Mouse (Mus musculus): ENCODE measurements around the gene Nxpe5.

Nxpe5 gene

GRCm38 (mm10) chr5:138255353-138256093 lies 29.8 kb downstream of the Nxpe5 start, which contains the start of gene Lamtor4:
Gene Lamtor4 (plus strand): TSS chr5:138255482.
- peak; percentile 92 for DNase-seq

DNA sequence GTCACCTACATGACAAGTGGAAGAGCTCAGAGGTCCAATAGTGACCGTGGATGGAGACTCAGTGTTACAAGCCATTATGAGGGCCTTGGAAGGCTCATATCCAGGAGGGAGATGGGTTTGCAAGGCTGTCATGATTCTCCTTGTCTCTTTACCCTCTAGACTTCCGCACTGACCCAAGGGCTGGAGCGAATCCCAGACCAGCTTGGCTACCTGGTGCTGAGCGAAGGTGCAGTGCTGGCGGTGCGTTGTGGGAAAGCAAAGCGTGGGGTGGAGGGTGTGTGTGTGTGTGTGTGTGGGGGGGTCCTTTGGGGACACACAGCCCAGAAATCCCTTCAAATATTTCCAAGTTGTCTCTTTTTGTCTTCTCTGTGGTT lies 30.4 kb downstream of the Nxpe5 start:
- no peak for DNase-seq

GRCm38 (mm10) chr5:138256966-138257584 lies 31.4 kb downstream of the Nxpe5 start:
- no peak for DNase-seq

- no peak for DNase-seq
Observed at GRCm38 (mm10) chr5:138257585-138257978, 31.9 kb downstream of the Nxpe5 start.

DNA sequence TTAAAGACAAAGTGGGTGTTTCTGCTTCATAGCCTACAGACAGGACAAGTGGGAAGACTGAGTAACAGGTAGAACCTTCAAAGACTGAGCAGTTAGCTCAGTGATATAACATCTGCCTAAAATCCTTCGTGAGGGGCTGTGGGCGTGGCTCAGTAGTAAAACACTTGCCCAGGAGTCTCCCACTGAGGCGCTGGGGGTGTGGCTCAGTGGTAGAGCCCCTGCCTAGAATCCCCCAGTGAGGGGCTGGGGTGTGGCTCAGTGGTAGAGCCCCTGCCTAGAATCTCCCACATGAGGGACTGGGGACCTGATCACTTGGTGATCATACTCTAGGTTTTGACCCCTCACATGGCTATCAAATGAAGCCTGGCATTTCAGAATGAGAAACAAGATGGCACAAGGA lies 32.4 kb downstream of the Nxpe5 start:
- no peak for DNase-seq

- DNase-seq, result no peak
Observed at GRCm38 (mm10) chr5:138258542-138258941, 32.8 kb downstream of the Nxpe5 start.

DNA sequence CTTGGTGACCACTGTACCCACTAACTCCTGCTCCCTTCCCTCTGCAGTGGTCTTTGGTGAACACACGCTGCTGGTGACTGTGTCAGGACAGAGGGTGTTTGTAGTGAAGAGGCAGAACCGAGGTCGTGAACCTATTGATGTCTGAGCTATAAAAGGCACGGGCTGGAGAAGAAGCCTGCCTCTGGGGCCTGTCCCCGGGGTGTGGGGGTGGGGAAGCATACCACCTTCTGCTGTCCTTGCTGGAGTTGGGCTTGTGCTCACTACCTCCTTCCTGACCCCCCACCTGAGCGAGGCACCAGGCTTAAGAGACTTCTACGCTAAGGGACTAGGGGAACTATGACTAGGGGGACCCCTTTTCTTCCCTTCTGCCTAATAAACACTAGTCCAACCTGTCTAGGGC lies 33.3 kb downstream of the Nxpe5 start:
- DNase-seq, result no peak

DNA sequence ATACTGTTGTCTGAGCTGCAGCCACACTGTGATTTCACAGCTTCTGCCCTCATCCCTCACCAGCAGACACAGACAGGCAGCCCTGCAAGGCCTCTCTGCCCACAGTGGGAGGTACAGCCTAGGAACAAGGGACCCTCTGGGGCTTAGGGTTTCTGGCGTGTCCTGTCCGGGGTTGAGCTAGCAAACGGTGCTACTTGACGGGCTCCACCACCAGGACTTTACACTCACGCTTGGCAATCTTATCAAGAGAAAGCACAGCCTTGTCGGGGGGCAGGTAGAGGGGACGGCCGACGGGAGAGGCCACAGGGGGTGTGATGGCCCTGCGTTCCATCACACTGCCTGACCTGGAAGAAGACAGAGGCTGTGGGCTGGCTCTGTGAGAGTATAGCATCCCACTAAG lies 34.4 kb downstream of the Nxpe5 start:
- DNase-seq, result no peak

DNA sequence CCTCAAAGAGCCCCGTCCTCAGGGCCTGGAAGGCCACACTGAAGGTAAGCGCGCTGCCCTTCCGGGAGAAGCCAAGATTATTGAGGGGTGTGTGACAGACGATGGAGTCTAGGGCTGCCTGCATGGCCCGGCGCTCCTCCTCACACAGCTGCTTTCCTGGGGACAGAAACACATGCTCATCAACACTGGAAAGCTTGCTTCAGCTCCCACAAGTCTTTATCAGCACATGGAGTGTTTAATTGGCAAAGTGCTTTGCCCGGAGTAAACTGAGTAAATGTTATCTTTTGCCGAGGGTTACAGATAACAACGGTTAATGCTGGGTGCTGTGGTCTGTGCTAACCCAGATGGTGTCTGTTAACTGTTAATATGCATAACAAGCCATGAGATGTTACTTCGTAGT lies 35.1 kb downstream of the Nxpe5 start:
- DNase-seq, result peak; percentile 1

DNA sequence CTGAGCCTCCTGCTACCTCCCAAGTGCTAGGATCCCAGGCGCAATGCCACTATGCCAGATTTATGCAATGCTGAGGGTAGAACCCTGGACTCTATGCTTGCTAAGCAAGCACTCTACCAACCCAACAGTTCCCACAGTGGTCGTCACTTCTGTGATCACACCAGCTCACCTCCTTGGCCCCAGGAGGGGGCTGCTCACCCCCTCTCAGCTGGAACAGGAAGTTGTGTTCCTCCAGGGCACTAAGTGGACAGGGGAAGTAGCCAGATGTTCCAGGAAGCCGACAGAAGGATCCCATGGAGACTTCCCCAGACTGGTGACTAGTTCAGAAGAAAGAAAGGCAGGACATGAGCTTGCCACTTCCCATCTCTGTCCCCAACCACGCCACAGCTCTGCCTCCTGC lies 36.3 kb downstream of the Nxpe5 start:
- DNase-seq, result peak; percentile 3

DNA sequence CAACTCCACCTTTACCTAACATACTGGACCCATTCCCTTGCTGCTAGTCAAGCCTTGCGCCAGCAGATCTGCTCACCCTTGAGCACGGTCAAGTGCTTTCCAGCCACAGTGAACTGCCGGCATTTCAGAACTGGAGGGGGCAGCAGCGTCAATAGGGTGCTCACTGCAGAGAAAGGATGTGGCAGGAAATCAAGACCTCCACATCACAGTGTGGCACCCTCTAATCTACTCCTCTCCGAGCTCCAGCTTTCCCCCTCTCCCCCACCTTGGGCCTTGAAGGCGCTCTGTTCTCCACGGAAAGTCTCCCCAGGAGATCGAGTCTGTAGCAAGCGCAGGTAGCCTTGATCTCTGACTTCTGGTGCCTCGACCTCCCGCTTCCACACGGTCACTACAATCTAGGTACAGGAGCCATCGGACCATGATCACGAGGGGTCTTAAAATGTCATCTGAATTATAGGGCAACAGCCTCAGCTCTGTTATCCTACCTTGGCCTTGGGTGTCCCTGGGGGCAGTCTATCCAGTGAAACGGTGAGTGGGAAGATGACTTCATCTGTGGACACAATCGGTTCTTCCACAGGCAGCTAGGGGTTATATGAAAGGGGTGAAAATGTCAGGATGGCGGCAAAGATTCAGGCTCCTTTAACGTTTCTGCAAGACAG lies 37.0 kb downstream of the Nxpe5 start:
- peak; percentile 27 for DNase-seq

- DNase-seq, result peak; percentile 93
Observed at GRCm38 (mm10) chr5:138263260-138264206, 37.8 kb downstream of the Nxpe5 start, which contains the start of gene BC037034. Gene BC037034 (minus strand): TSS chr5:138264033.

DNA sequence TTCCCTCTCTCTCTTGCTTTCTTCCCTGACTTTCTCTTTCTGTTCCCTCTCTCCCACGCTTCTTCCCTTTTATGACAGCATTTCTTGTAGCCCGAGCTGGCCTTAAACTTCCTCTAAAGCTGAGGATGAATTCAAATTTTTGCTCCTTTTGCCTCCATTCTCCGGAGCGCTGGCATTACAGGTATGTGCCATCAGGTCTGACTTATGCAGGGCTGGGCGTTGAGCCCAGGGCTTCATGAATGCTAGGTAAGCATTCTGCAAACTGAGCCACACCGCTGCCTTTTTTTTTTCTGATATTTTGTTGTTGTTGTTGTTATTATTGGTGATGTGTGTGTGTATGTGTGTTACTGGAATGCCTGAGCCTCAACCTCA lies 38.5 kb downstream of the Nxpe5 start:
- no peak for DNase-seq

- DNase-seq, result no peak
Observed at GRCm38 (mm10) chr5:138265712-138266111, 40.0 kb downstream of the Nxpe5 start.

DNA sequence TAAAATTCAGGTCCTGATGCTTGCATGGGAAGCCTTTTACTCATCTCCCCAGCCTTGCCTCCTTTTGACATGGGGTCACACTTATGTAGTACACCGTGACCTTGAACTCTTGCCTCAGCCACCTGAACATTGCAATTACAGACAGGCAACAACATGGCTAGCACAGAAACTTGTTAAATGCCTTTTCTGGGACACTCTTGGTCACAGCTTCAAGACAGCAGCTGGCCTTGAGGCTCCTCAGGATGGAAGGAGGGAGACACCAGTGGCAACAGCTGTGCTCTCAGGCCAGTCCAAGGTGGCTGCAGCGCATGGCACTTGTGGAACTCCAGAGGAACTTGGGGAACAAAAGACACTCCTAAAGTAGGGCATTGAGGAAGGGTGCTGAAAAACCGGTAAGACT lies 41.4 kb downstream of the Nxpe5 start:
- no peak for DNase-seq

GRCm38 (mm10) chr5:138268980-138269379 lies 43.3 kb downstream of the Nxpe5 start:
- no peak for DNase-seq

- no peak for DNase-seq
Observed at GRCm38 (mm10) chr5:138271232-138271631, 45.5 kb downstream of the Nxpe5 start.

GRCm38 (mm10) chr5:138272409-138272923 lies 46.8 kb downstream of the Nxpe5 start, which contains the start of gene Gal3st4:
Gene Gal3st4 (minus strand): TSS chr5:138272840.
- no peak for DNase-seq

- DNase-seq, result no peak
Observed at GRCm38 (mm10) chr5:138274186-138274585, 48.5 kb downstream of the Nxpe5 start.

DNA sequence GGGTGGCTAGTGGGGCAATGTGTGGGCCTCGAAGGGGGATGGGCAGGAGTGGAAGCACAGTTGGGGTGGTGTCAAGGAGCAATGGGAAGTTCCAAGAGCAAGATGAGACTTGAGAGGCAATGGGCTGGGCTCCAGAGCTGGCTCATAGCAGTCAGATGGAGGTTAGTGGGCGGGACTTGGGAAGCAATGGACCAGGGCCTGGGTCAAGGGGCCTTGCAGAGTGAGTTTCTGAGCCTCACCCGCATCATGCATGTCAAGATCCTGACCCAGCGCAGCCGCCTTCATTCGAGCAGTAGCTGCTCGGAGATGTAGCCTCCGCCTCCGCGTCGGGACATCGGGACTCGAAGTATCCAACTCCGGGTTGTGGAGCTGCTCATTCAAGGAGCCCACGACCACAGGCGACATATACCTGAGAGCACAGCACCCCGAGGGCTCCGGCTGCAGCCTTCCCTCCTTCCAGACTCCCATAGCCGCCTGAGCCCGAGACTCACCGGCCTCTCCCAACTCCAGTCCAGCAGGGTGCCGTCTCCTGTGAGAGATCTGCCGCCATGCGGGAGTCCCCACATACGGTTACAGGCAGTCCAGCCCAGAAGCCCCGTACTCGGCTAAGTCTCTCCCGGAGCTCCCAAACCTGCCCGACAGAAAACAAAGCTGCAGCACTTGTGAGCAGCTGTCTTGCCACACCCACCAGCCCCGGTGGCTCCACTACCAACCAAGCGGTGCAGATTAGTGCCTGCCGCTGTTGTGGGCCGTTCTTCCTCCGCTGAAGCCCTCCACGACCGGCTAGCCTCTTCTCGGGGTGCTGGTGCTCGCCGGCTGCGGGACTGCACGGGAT lies 49.7 kb downstream of the Nxpe5 start:
- DNase-seq, result no peak

DNA sequence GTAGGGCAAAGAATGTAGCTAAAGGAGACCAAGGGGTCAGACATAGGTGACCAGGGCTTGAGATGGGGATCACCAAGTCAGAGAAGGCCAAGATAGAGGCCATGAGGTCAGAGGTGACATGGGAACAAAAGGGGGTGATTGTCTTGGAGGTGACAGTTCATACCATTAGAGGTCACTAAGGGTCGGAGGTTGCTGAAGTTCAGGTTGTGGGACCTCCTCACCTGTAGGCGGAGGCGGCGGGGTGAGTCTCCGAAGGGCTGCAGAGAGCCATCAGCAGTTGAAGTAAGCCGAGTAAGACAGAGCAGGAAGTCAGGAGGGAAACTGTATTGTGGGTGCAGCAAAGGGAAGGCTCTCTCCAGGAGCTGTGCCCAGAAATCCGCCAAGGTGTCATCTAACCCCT lies 52.3 kb downstream of the Nxpe5 start:
- no peak for DNase-seq
